Mouse (Mus musculus) stomach, postnatal 0 days (tissue): Measurements from ENCODE around the gene Rnf212b. TPM values are rescaled to one million over a fixed set of nuclear protein-coding genes. Genes with fewer than 3 reads are reported as not detected.
A peak's percentile ranks its signal among the peaks of the same experiment; 100 is the strongest.

ENCODE experiments used
- ATAC-seq: fragments of 200-750 bp; cut with Nextera tagmentation; 2 replicates; pipeline ENCODE4 v1.8.0; 2017; ENCODE audit not compliant: low FRiP score, low TSS enrichment
- DNase-seq: peaks from one replicate; pipeline ENCODE4 v3.0.0-alpha.2; 2016; ENCODE audit warnings: low spot score
- H3K27ac ChIP-seq: fragments of 300-500 bp; sonication (generic); replicated peaks from 2 replicates; pipeline ENCODE4 v1.5.1; 2014; ENCODE audit warnings: mild to moderate bottlenecking, control low read depth
- H3K27me3 ChIP-seq: fragments of 300-500 bp; sonication (generic); 2 replicates; pipeline ENCODE4 v1.6.1; 2014; ENCODE audit warnings: low read length; ENCODE audit not compliant: control insufficient read depth, insufficient read depth
- H3K36me3 ChIP-seq: fragments of 300-500 bp; sonication (generic); 2 replicates; pipeline ENCODE4 v1.6.1; 2014; ENCODE audit warnings: low read length, mixed read lengths; ENCODE audit not compliant: control insufficient read depth, insufficient read depth
- H3K4me1 ChIP-seq: fragments of 300-500 bp; sonication (generic); replicated peaks from 2 replicates; pipeline ENCODE4 v1.6.1; 2014; ENCODE audit warnings: antibody characterized with exemption; ENCODE audit not compliant: control insufficient read depth, insufficient read depth
- H3K4me2 ChIP-seq: fragments of 300-500 bp; sonication (generic); replicated peaks from 2 replicates; pipeline ENCODE4 v1.6.1; 2014; ENCODE audit warnings: low read depth, mild to moderate bottlenecking, control low read depth, moderate library complexity
- H3K4me3 ChIP-seq: fragments of 300-500 bp; sonication (generic); 2 replicates; pipeline ENCODE4 v1.5.1; 2014; ENCODE audit warnings: low read depth, low read length, control low read depth
- H3K9ac ChIP-seq: fragments of 300-500 bp; sonication (generic); 2 replicates; pipeline ENCODE4 v1.6.1; 2014; ENCODE audit warnings: mild to moderate bottlenecking, low read length, control low read depth, mixed read lengths
- H3K9me3 ChIP-seq: fragments of 300-500 bp; sonication (generic); 2 replicates; pipeline ENCODE4 v1.6.1; 2016; ENCODE audit warnings: low read length; ENCODE audit not compliant: control insufficient read depth
- CTCF ChIP-seq: IDR thresholded peaks from 2 replicates; pipeline ENCODE4 v1.5.1; 2016; ENCODE audit warnings: antibody characterized with exemption, low read depth, mild to moderate bottlenecking, moderate library complexity
- EP300 ChIP-seq: optimal IDR thresholded peaks from 2 replicates; pipeline ENCODE3; 2016; ENCODE audit warnings: antibody characterized with exemption
- WGBS: fragments of 180-500 bp; shearing (Covaris S2); extraction: QIAGEN DNeasy Blood & Tissue Kit; methylation state at CpG from one replicate; pipeline ENCODE4 v1.1.7; 2014; 5-methylcytosine and 5-hydroxymethylcytosine counted together
- polyA plus RNA-seq: library from polyadenylated mRNA; unstranded; fragments of >200 nt; fragmentation: Nextera tagmentation; extraction: Ambion mirVana; gene quantifications from 2 replicates; pipeline ENCODE4 v1.2.1, GENCODE M21; 2015

Gene Rnf212b
- polyA plus RNA-seq, 1 experiment from 2014 or later: not detected

DNA sequence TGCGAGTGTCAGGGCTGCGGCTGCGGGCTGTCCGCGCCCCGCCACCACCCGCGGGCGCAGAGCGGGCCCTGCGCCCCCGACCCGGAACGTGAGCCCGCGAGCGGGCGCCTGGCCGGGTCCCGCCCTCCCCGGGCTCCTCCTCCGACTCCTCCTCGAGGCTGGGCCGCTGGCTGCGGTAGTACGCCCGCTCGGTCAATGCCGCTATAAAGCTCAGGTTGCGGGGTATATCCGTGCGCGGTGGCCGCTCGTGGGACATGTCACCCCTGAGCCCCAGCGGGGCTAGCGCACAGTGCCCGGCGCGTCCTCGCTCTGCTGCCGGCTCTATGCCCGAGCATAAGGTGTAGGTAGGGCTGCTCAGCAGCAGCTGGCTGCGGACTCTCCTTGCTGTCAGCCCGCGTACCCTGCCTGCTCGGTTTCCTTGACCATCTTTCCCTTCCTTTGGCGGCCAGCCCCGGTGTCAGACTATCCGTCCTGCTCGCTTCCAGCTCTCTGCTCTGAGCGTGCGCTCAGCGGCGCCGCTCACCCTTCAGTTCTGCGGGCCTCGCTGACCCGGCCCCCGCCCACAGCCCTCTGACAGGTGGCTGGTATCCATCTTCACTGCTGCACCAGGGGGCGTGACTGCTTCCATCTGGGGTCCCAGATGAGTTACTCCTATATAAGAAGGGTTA is 63.2 kb downstream of the Rnf212b start, which contains the start of gene Ppp1r3e:
Gene Ppp1r3e, minus strand, starts transcription at position 503 of the 668 bp plus-strand sequence.
- no peak; the same call in 1 of the 2 replicates for TF ChIP-seq CTCF
- TF ChIP-seq EP300: no peak
- Histone ChIP-seq H3K4me2 (peak within 1 kb of the TSS; percentile 98), H3K36me3 (no peaks in the 10 kb centered on the region), H3K27me3 (no peaks in the 10 kb centered on the region), H3K9ac (peak within 1 kb of the TSS; percentile 74), H3K4me1 (no peaks in the 10 kb centered on the region), H3K27ac (peak within 1 kb of the TSS; percentile 88), H3K9me3 (no peaks in the 10 kb centered on the region), H3K4me3 (peak within 1 kb of the TSS; percentile 71)
- ATAC-seq (peak; percentile 81), DNase-seq (peak; percentile 81)
- WGBS: under 1% methylated on average over 56 of the region's 61 CpGs

DNA sequence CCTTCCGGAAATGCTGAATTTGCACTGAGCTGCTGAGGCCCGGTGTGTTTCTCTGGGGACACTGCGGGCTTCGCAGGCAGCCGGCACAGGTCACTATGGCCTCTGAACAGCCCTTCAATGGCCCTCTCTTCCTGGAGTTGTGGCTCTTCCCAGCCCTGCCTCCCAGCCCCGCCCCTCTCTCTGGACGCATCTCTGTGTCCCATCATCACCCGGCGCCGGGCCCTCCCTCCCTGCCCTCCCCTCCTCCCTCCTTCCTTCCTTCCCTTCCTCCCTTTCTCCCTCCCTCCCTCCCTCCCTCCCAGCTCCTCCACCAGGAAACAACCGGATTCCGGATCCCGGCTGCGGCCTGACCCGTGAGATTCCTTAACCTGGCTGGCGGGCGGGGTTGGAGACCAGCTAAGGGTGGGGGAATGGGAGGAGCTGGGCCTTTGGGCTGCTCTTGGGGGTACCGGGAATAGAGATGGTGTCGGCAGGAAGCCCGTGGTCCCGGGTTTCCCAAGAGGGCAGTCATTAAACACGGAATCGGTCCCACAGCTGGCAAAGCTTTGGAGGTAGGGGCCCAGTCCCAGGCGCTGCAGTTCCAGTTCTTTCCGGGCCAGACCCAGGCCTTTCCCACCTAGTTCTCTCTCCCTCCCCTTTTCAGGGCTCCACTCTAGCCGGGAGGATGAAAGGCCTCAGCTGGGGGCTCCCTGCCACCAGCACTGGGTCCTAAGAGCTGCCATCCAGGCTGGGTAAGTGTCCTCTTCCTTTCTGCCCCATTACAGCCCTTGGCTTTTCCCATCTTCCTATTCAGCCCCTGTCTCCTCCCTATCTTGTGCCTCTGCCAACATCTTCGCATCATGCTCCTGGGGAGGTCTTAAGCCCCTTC is 69.4 kb downstream of the Rnf212b start, which contains the start of the genes Bcl2l2 and Gm20521:
Gene Bcl2l2, plus strand, starts transcription at position 224 of the 868 bp plus-strand sequence.
Gene Gm20521, plus strand, starts transcription at position 288 of the 868 bp plus-strand sequence.
- no peaks in the 10 kb centered on the region for H3K27me3 ChIP-seq
- H3K9ac ChIP-seq: peak within 1 kb of the TSS; percentile 77
- TF ChIP-seq CTCF (no peak), EP300 (no peak)
- H3K4me2 ChIP-seq: peak within 1 kb of the TSS; percentile 81
- H3K4me3 ChIP-seq: peak within 1 kb of the TSS; percentile 62
- 0 out of 2 replicates have a peak, but pooled peaks cover 4% of the 10 kb centered on the region for H3K4me1 ChIP-seq
- H3K9me3 ChIP-seq: no peaks in the 10 kb centered on the region
- ATAC-seq (peak; percentile 93), DNase-seq (peak; percentile 95)
- 0 out of 2 replicates have a peak, but pooled peaks cover 2% of the 10 kb centered on the region for H3K36me3 ChIP-seq
- WGBS: 1% methylated on average over 27 of the region's 27 CpGs
- peak within 1 kb of the TSS; percentile 97 for H3K27ac ChIP-seq

DNA sequence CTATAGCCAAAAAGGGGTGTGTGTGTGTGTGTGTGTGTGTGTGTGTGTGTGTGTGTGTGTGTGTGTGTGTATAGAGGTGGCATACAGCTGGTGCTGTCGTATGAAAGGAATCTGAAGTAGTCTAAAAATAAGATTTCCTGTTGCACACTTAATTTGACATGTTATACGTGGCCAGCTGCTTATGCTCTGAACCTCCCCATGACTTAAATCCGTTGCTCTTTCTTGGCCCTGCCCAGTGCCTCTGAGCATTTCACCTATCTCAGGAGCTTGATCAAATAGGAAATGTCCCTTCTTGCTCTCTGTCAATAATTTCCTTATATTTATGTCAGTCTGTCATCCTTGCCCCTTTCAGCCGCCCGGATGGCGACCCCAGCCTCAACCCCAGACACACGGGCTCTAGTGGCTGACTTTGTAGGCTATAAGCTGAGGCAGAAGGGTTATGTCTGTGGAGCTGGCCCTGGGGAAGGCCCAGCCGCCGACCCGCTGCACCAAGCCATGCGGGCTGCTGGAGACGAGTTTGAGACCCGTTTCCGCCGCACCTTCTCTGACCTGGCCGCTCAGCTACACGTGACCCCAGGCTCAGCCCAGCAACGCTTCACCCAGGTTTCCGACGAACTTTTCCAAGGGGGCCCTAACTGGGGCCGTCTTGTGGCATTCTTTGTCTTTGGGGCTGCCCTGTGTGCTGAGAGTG is 70.2 kb downstream of the Rnf212b start:
- Histone ChIP-seq H3K4me3 (peak overlapping the region; percentile 62), H3K9ac (peak overlapping the region; percentile 77), H3K4me2 (peak overlapping the region; percentile 81), H3K27me3 (no peaks in the 10 kb centered on the region), H3K9me3 (no peaks in the 10 kb centered on the region), H3K36me3 (0 out of 2 replicates have a peak, but pooled peaks cover 2% of the 10 kb centered on the region), H3K4me1 (0 out of 2 replicates have a peak, but pooled peaks cover 4% of the 10 kb centered on the region), H3K27ac (peak overlapping the region; percentile 97)
- ATAC-seq (peak; percentile 18), DNase-seq (peak; percentile 48)
- WGBS: 13% methylated on average over 21 of the region's 21 CpGs
- TF ChIP-seq EP300: no peak
- TF ChIP-seq CTCF: no peak

DNA sequence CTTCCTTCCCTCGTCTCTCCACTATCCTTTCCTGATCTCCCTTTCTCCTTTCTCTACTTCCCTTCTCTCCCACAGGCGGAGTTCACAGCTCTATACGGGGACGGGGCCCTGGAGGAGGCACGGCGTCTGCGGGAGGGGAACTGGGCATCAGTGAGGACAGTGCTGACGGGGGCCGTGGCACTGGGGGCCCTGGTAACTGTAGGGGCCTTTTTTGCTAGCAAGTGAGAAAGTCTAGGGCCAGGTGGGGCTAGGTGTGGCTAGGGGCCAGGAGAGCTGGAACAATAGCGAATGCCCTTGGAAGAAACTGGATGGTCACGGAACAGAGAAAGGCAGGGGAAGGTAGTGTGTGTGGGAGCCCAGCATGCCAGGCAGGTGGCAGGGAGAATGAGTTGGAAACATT is 71.4 kb downstream of the Rnf212b start:
- Histone ChIP-seq H3K4me1 (0 out of 2 replicates have a peak, but pooled peaks cover 4% of the 10 kb centered on the region), H3K27me3 (no peaks in the 10 kb centered on the region), H3K36me3 (0 out of 2 replicates have a peak, but pooled peaks cover 2% of the 10 kb centered on the region), H3K4me2 (no peak overlapping the region), H3K27ac (no peak overlapping the region), H3K9me3 (no peaks in the 10 kb centered on the region), H3K9ac (no peak overlapping the region), H3K4me3 (no peak overlapping the region)
- TF ChIP-seq EP300: no peak
- DNase-seq (no peak), ATAC-seq (no peak)
- 88% methylated on average over 9 of the region's 11 CpGs for WGBS

DNA sequence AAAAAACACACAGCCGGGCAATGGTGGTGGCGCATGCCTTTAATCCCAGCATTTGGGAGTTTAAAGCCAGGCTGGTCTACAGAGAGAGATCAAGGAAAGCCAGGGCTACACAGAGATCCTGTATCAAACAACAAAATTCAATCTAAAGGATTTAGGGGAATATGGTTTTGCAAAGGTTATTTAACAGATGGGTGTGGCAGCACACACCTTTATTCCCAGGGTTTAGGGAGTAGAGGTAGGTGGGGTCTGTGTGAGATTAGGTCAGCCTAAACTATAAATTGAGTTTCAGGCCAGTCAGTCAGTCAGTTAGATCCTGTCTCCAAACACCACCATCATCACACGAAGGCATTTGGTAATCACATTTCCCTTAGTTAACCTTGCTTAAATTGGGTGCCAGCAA is 78.3 kb downstream of the Rnf212b start, which contains the start of gene Pabpn1:
Gene Pabpn1, plus strand, starts transcription at position 301 of the 400 bp plus-strand sequence.
- ATAC-seq (no peak), DNase-seq (no peak)
- Histone ChIP-seq H3K4me1 (peaks cover 3% of the 10 kb centered on the region; the same call in 1 of the 2 replicates), H3K4me2 (peak within 1 kb of the TSS; percentile 48), H3K9ac (no peak within 1 kb of the TSS), H3K36me3 (0 out of 2 replicates have a peak, but pooled peaks cover 4% of the 10 kb centered on the region), H3K9me3 (no peaks in the 10 kb centered on the region), H3K27me3 (no peaks in the 10 kb centered on the region), H3K27ac (peak within 1 kb of the TSS; percentile 75), H3K4me3 (peak within 1 kb of the TSS; percentile 98)
- 89% methylated on average over 3 of the region's 3 CpGs for WGBS
- TF ChIP-seq CTCF (no peak), EP300 (no peak)
